Mouse (Mus musculus) megakaryocyte, embryonic 14.5 days (primary cell): ENCODE results near the gene 6030468B19Rik.

Source experiments
- FLI1 ChIP-seq: IDR thresholded peaks from 2 replicates; pipeline ENCODE4 v1.6.1; 2012; ENCODE audit warnings: low read length, inconsistent platforms, mixed read lengths
- GATA1 ChIP-seq: IDR thresholded peaks from 3 replicates; pipeline ENCODE4 v1.6.1; 2012; ENCODE audit warnings: mixed read lengths, low read length, inconsistent platforms, borderline replicate concordance

- TF ChIP-seq GATA1 (no peak), FLI1 (no peak)
Measured at GRCm38 (mm10) chr11:117791441-117791761, 6.1 kb upstream of the 6030468B19Rik start.
